Mouse (Mus musculus) E14TG2a.4 (cell line): ENCODE data around the gene Golph3l.

Source experiments
- CTCF ChIP-seq: conservative IDR thresholded peaks from 2 replicates; pipeline ENCODE4 v1.5.1; 2014; ENCODE audit warnings: low read length
- NANOG ChIP-seq: IDR thresholded peaks from 2 replicates; pipeline ENCODE4 v1.6.1; 2014; ENCODE audit warnings: borderline replicate concordance, low read length, mixed read lengths
- POU5F1 ChIP-seq: IDR thresholded peaks from 2 replicates; pipeline ENCODE4 v1.6.1; 2014; ENCODE audit warnings: low read length, borderline replicate concordance

DNA sequence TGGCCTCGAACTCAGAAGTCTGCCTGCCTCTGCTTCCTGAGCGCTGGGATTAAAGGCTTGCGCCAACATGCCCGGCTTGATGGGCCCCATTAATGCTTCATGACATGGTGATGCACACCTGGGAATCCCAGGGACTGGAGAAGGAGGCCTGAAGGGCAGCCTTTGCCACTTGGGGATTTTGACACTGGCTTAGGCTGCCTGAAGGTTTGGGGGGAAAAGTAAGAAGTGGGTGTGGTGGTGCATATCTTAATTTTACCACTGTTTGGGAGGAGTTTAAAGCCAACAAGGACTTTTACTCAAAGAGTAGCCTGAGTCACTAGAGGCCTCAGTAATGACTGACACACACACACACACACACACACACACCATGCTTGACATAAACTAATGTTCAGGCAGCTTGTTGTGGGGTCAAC is 76.2 kb downstream of the Golph3l start:
- TF ChIP-seq CTCF: no peak
- TF ChIP-seq POU5F1: no peak
- TF ChIP-seq NANOG: no peak
